Mouse (Mus musculus) heart, postnatal 0 days (tissue): ENCODE measurements at regions not wholly inside any gene's neighbourhood (a gene's known extent, or its start where the extent isn't known, plus 50 kb on each side); places are given as distances from the start of the nearest gene placed in this dataset.

ENCODE experiments used
- CTCF ChIP-seq: IDR thresholded peaks from 2 replicates; pipeline ENCODE4 v1.5.1; 2016; ENCODE audit warnings: antibody characterized with exemption, control low read depth, low read depth
- EP300 ChIP-seq: IDR thresholded peaks from 2 replicates; pipeline ENCODE4 v1.6.1; 2016; ENCODE audit warnings: antibody characterized with exemption, low read depth

GRCm38 (mm10) chr14:31951894-31952293, 76.9 kb upstream of the Galnt15 start:
- TF ChIP-seq CTCF (no peak), EP300 (no peak)
